Mouse (Mus musculus) kidney, postnatal 0 days (tissue): ENCODE measurements around the gene Asic1. TPM values are rescaled to one million over a fixed set of nuclear protein-coding genes. Genes with fewer than 3 reads are reported as not detected.

Experiments used
- ATAC-seq: fragments of 200-750 bp; cut with Nextera tagmentation; replicated peaks from 2 replicates; pipeline ENCODE4 v1.8.0; 2017; ENCODE audit warnings: low read depth, moderate number of reproducible peaks, moderate TSS enrichment, moderate library complexity; ENCODE audit not compliant: low FRiP score
- DNase-seq: peaks from one replicate; pipeline ENCODE4 v3.0.0-alpha.2; 2016; ENCODE audit warnings: low spot score
- H3K27ac ChIP-seq: fragments of 300-500 bp; sonication (generic); 2 replicates; pipeline ENCODE4 v1.5.1; 2014; ENCODE audit warnings: mild to moderate bottlenecking
- H3K27me3 ChIP-seq: fragments of 300-500 bp; sonication (generic); 2 replicates; pipeline ENCODE4 v1.6.1; 2014; ENCODE audit warnings: low read length, mixed read lengths; ENCODE audit not compliant: insufficient read depth
- H3K36me3 ChIP-seq: fragments of 300-500 bp; sonication (generic); 2 replicates; pipeline ENCODE4 v1.6.1; 2014; ENCODE audit warnings: low read length, mixed read lengths; ENCODE audit not compliant: insufficient read depth
- H3K4me1 ChIP-seq: fragments of 300-500 bp; sonication (generic); replicated peaks from 2 replicates; pipeline ENCODE4 v1.6.1; 2014; ENCODE audit warnings: antibody characterized with exemption, low read length, mixed read lengths; ENCODE audit not compliant: insufficient read depth
- H3K4me2 ChIP-seq: fragments of 300-500 bp; sonication (generic); 2 replicates; pipeline ENCODE4 v1.6.1; 2014; ENCODE audit warnings: mild to moderate bottlenecking, low read length, moderate library complexity, mixed read lengths
- H3K4me3 ChIP-seq: fragments of 300-500 bp; sonication (generic); replicated peaks from 2 replicates; pipeline ENCODE4 v1.5.1; 2014; ENCODE audit warnings: low read depth, low read length
- H3K9ac ChIP-seq: fragments of 300-500 bp; sonication (generic); 2 replicates; pipeline ENCODE4 v1.6.1; 2014; ENCODE audit warnings: low read depth, low read length
- H3K9me3 ChIP-seq: fragments of 300-500 bp; sonication (generic); replicated peaks from 2 replicates; pipeline ENCODE4 v1.6.1; 2016; ENCODE audit warnings: low read length, inconsistent platforms, mixed read lengths
- CTCF ChIP-seq: IDR thresholded peaks from 2 replicates; pipeline ENCODE4 v1.5.1; 2016; ENCODE audit warnings: antibody characterized with exemption, low read depth, mild to moderate bottlenecking, moderate library complexity
- WGBS: fragments of 180-500 bp; shearing (Covaris S2); extraction: QIAGEN DNeasy Blood & Tissue Kit; methylation state at CpG from one replicate; pipeline ENCODE4 v1.1.7; 2014; 5-methylcytosine and 5-hydroxymethylcytosine counted together
- polyA plus RNA-seq: library from polyadenylated mRNA; unstranded; fragments of >200 nt; fragmentation: Nextera tagmentation; extraction: Ambion mirVana; gene quantifications from 2 replicates; pipeline ENCODE4 v1.2.1, GENCODE M21; 2015

The Asic1 gene
- polyA plus RNA-seq, 1 experiment from 2014 or later: 1.1 TPM

GRCm38 (mm10) chr15:99661121-99661830 is 8.9 kb upstream of the Asic1 start:
- Histone ChIP-seq H3K9ac (no peak overlapping the region), H3K27me3 (0 out of 2 replicates have a peak, but pooled peaks cover 5% of the 10 kb centered on the region), H3K27ac (no peak overlapping the region), H3K36me3 (no peaks in the 10 kb centered on the region), H3K4me2 (no peak overlapping the region), H3K4me1 (peaks cover 13% of the 10 kb centered on the region; the same call in 1 of the 2 replicates), H3K9me3 (no peaks in the 10 kb centered on the region), H3K4me3 (no peak overlapping the region)
- DNase-seq (no peak), ATAC-seq (no peak)
- WGBS: 93% methylated on average over 15 of the region's 15 CpGs
- TF ChIP-seq CTCF: no peak

GRCm38 (mm10) chr15:99662371-99662770 is 7.8 kb upstream of the Asic1 start:
- DNase-seq: no peak

GRCm38 (mm10) chr15:99663964-99664599 is 6.1 kb upstream of the Asic1 start:
- WGBS: 2% methylated on average over 17 of the region's 17 CpGs
- DNase-seq (no peak), ATAC-seq (no peak)
- Histone ChIP-seq H3K27me3 (peaks cover 11% of the 10 kb centered on the region; the same call in 1 of the 2 replicates), H3K4me1 (peaks cover 13% of the 10 kb centered on the region; the same call in 1 of the 2 replicates), H3K4me2 (peak overlapping the region; percentile 63), H3K4me3 (peak overlapping the region; percentile 40), H3K9ac (peak overlapping the region; percentile 31; the same call in 1 of the 2 replicates), H3K9me3 (no peaks in the 10 kb centered on the region), H3K36me3 (no peaks in the 10 kb centered on the region), H3K27ac (no peak overlapping the region)
- no peak for TF ChIP-seq CTCF

More at GRCm38 (mm10) chr15:99662371-99662770, 7.8 kb upstream of the Asic1 start:
- Histone ChIP-seq H3K4me2 (no peak overlapping the region), H3K9me3 (no peaks in the 10 kb centered on the region), H3K4me1 (peaks cover 13% of the 10 kb centered on the region; the same call in 1 of the 2 replicates), H3K27me3 (peaks cover 11% of the 10 kb centered on the region; the same call in 1 of the 2 replicates), H3K9ac (no peak overlapping the region), H3K27ac (no peak overlapping the region), H3K4me3 (no peak overlapping the region), H3K36me3 (no peaks in the 10 kb centered on the region)
- ATAC-seq: no peak
- 71% methylated on average over 7 of the region's 7 CpGs for WGBS
- TF ChIP-seq CTCF: no peak

- ATAC-seq (peak; percentile 34; the same call in 1 of the 2 replicates), DNase-seq (peak; percentile 69)
- Histone ChIP-seq H3K36me3 (no peaks in the 10 kb centered on the region), H3K4me2 (peak overlapping the region; percentile 63), H3K27ac (no peak overlapping the region), H3K27me3 (peaks cover 11% of the 10 kb centered on the region; the same call in 1 of the 2 replicates), H3K4me1 (peaks cover 13% of the 10 kb centered on the region; the same call in 1 of the 2 replicates), H3K9ac (peak overlapping the region; percentile 31; the same call in 1 of the 2 replicates), H3K9me3 (no peaks in the 10 kb centered on the region), H3K4me3 (peak overlapping the region; percentile 40)
- 1% methylated on average over 51 of the region's 52 CpGs for WGBS
- no peak for TF ChIP-seq CTCF
Measured at GRCm38 (mm10) chr15:99664600-99665451, 5.3 kb upstream of the Asic1 start.

- WGBS: 95% methylated on average over 2 of the region's 2 CpGs
- Histone ChIP-seq H3K27me3 (peaks cover 34% of the 10 kb centered on the region; the same call in 1 of the 2 replicates), H3K27ac (no peak overlapping the region), H3K9ac (no peak overlapping the region), H3K4me3 (no peak overlapping the region), H3K4me2 (no peak overlapping the region), H3K9me3 (no peaks in the 10 kb centered on the region), H3K4me1 (peaks cover 16% of the 10 kb centered on the region; the same call in 1 of the 2 replicates), H3K36me3 (no peaks in the 10 kb centered on the region)
- no peak for ATAC-seq
- TF ChIP-seq CTCF: no peak
- no peak for DNase-seq
Measured at GRCm38 (mm10) chr15:99667544-99667943, 2.6 kb upstream of the Asic1 start.

GRCm38 (mm10) chr15:99668881-99669280 is 1.3 kb upstream of the Asic1 start:
- WGBS: 3% methylated on average over 12 of the region's 12 CpGs
- no peak overlapping the region for H3K4me2 ChIP-seq

More at GRCm38 (mm10) chr15:99668881-99669280, 1.3 kb upstream of the Asic1 start:
- TF ChIP-seq CTCF: peak; percentile 95
- no peak overlapping the region for H3K27ac ChIP-seq
- DNase-seq (peak; percentile 92), ATAC-seq (no peak)
- no peak overlapping the region for H3K4me3 ChIP-seq
- H3K36me3 ChIP-seq: no peaks in the 10 kb centered on the region
- H3K9ac ChIP-seq: no peak overlapping the region
- no peaks in the 10 kb centered on the region for H3K9me3 ChIP-seq
- peaks cover 39% of the 10 kb centered on the region; the same call in 1 of the 2 replicates for H3K27me3 ChIP-seq
- H3K4me1 ChIP-seq: peaks cover 15% of the 10 kb centered on the region; the same call in 1 of the 2 replicates
